Mouse (Mus musculus) liver, postnatal 0 days (tissue): Measurements from ENCODE around the gene Rps6kc1. TPM values are rescaled to one million over a fixed set of nuclear protein-coding genes. Genes with fewer than 3 reads are reported as not detected.

Experiments
- ATAC-seq: fragments of 200-750 bp; cut with Nextera tagmentation; 2 replicates; pipeline ENCODE4 v1.8.0; 2017; ENCODE audit warnings: mild to moderate bottlenecking, moderate library complexity
- DNase-seq: peaks from one replicate; pipeline ENCODE4 v3.0.0-alpha.2; 2016
- H3K27ac ChIP-seq: fragments of 300-500 bp; sonication (generic); 2 replicates; pipeline ENCODE4 v1.5.1; 2014; ENCODE audit warnings: antibody characterized with exemption, moderate library complexity, mild to moderate bottlenecking, low read depth
- H3K27me3 ChIP-seq: fragments of 300-500 bp; sonication (generic); 2 replicates; pipeline ENCODE4 v1.6.1; 2014; ENCODE audit warnings: low read length, control low read depth, mixed read lengths; ENCODE audit not compliant: insufficient read depth
- H3K36me3 ChIP-seq: fragments of 300-500 bp; sonication (generic); replicated peaks from 2 replicates; pipeline ENCODE4 v1.6.1; 2014; ENCODE audit warnings: mild to moderate bottlenecking, control low read depth, low read length, moderate library complexity, mixed read lengths; ENCODE audit not compliant: insufficient read depth
- H3K4me1 ChIP-seq: fragments of 300-500 bp; sonication (generic); 2 replicates; pipeline ENCODE4 v1.6.1; 2014; ENCODE audit warnings: antibody characterized with exemption, mild to moderate bottlenecking, control low read depth; ENCODE audit not compliant: insufficient read depth
- H3K4me2 ChIP-seq: fragments of 300-500 bp; sonication (generic); 2 replicates; pipeline ENCODE4 v1.6.1; 2014; ENCODE audit warnings: low read depth, mild to moderate bottlenecking, low read length, moderate library complexity, mixed read lengths
- H3K4me3 ChIP-seq: fragments of 300-500 bp; sonication (generic); 2 replicates; pipeline ENCODE4 v1.5.1; 2014; ENCODE audit warnings: low read depth, low read length
- H3K9ac ChIP-seq: fragments of 300-500 bp; sonication (generic); replicated peaks from 2 replicates; pipeline ENCODE4 v1.6.1; 2014; ENCODE audit warnings: mild to moderate bottlenecking, moderate library complexity
- H3K9me3 ChIP-seq: fragments of 300-500 bp; sonication (generic); 2 replicates; pipeline ENCODE4 v1.6.1; 2016; ENCODE audit warnings: mild to moderate bottlenecking, control low read depth, low read length, mixed read lengths
- CTCF ChIP-seq: sonication (generic); IDR thresholded peaks from 2 replicates; pipeline ENCODE4 v1.5.1; 2016; ENCODE audit warnings: antibody characterized with exemption, low read depth
- EP300 ChIP-seq: IDR thresholded peaks from 2 replicates; pipeline ENCODE4 v1.6.1; 2016; ENCODE audit warnings: antibody characterized with exemption, low read depth, mild to moderate bottlenecking
- WGBS: fragments of 180-500 bp; shearing (Covaris S2); extraction: QIAGEN DNeasy Blood & Tissue Kit; methylation state at CpG from one replicate; pipeline ENCODE4 v1.1.7; 2014; ENCODE audit not compliant: insufficient replicate concordance; 5-methylcytosine and 5-hydroxymethylcytosine counted together
- polyA plus RNA-seq: library from polyadenylated mRNA; unstranded; fragments of >200 nt; fragmentation: Nextera tagmentation; extraction: Ambion mirVana; gene quantifications from 2 replicates; pipeline ENCODE4 v1.2.1, GENCODE M21; 2015

Gene Rps6kc1
- polyA plus RNA-seq, 1 experiment from 2014 or later: 3.9 TPM

DNA sequence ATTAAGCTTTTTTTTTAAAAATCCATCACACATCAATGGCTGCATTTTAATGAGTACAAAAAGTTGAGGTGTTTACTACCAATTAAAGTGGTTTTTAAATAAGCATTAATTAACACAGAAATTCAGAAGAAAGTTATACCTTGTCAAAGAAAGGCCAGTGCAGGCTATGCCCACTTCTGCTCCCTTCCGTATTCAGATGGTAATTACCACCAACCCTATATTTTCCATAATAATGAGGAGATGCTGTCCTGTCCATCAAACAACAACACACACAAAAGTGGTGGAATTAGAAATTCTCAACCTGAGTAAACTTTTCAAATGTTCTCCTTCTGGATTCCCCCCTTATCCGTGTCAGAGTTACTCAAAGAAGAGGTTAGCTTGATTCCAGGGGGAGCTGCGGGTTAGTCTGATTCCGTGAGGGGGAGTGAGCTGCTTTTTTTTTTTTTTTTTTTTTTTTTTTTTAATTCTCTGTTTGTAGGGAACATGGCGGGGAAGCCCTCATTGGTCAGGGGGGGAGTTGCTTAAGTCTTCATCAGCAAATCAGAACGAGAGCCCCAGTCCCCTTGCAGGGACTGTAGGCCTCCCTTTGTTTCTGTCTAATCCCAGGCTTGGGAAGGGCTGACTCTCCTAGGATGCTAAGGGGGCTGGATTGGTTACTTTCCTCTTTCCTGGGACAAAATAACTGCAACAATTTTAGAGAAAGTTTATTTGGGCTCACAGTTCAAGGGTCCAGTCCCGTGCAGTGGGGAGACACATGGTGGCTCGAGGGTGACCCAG is 159.6 kb downstream of the Rps6kc1 start:
- no peak overlapping the region for H3K4me3 ChIP-seq
- WGBS: 72% methylated on average over 8 of the region's 8 CpGs
- no peak for TF ChIP-seq EP300
- no peak for TF ChIP-seq CTCF

DNA sequence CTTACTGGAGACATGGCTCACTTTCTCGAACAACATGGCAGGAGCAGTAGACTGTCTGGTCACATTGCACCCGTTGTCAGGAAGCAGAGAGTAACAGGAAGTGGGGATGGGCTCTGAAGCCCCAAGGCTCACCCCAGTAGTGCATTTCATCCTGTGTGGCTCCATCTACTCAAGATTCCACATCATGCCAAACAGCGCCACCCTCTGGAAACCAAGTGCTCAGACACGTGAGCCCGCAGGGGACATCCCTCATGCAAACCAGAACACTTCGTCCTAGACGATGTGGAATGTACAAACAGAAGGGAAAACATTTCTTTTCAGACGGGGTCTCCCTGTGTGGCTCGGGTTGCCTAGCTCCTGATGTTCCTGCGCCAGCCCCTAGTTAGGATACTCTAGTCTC is 162.6 kb downstream of the Rps6kc1 start:
- WGBS: 76% methylated on average over 10 of the region's 10 CpGs
- ATAC-seq (no peak), DNase-seq (no peak)
- no peaks in the 10 kb centered on the region for H3K36me3 ChIP-seq
- 0 out of 2 replicates have a peak, but pooled peaks have one; percentile 14 for TF ChIP-seq CTCF
- TF ChIP-seq EP300: no peak
- H3K27me3 ChIP-seq: no peaks in the 10 kb centered on the region
- no peak overlapping the region for H3K27ac ChIP-seq
- H3K4me1 ChIP-seq: no peaks in the 10 kb centered on the region
- H3K9ac ChIP-seq: no peak overlapping the region
- H3K4me3 ChIP-seq: no peak overlapping the region
- no peak overlapping the region for H3K4me2 ChIP-seq
- no peaks in the 10 kb centered on the region for H3K9me3 ChIP-seq

More for the DNA sequence above, 159.6 kb downstream of the Rps6kc1 start:
- H3K9me3 ChIP-seq: no peaks in the 10 kb centered on the region
- ATAC-seq (no peak), DNase-seq (no peak)
- H3K27ac ChIP-seq: no peak overlapping the region
- H3K4me2 ChIP-seq: no peak overlapping the region
- H3K9ac ChIP-seq: no peak overlapping the region
- no peaks in the 10 kb centered on the region for H3K4me1 ChIP-seq
- H3K27me3 ChIP-seq: no peaks in the 10 kb centered on the region
- H3K36me3 ChIP-seq: no peaks in the 10 kb centered on the region

DNA sequence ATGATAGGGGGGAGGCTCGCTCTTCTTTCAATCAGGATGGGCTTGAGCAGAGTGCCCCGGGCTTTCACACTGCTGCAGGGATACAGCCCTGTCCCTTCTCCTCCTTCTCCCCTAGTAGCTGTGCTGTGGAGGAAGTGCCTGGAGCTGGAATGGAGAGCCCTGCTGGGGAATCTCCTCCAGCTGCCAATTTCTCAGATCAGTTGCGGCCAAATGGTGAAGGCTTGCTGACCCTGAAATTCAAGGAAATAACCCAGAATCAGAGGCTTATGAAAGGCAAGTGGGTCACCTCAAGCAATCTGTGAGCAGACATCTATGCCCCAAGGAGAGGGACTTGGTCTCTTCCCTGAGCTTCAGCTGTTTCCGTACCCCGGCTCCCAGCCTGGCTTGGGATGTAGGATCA is 170.1 kb downstream of the Rps6kc1 start:
- Histone ChIP-seq H3K4me3 (no peak overlapping the region), H3K27me3 (no peaks in the 10 kb centered on the region), H3K9me3 (no peaks in the 10 kb centered on the region), H3K4me1 (no peaks in the 10 kb centered on the region), H3K9ac (no peak overlapping the region), H3K36me3 (no peaks in the 10 kb centered on the region), H3K4me2 (no peak overlapping the region), H3K27ac (no peak overlapping the region)
- 68% methylated on average over 5 of the region's 5 CpGs for WGBS
- DNase-seq: no peak
- TF ChIP-seq EP300: no peak
- no peak for ATAC-seq

DNA sequence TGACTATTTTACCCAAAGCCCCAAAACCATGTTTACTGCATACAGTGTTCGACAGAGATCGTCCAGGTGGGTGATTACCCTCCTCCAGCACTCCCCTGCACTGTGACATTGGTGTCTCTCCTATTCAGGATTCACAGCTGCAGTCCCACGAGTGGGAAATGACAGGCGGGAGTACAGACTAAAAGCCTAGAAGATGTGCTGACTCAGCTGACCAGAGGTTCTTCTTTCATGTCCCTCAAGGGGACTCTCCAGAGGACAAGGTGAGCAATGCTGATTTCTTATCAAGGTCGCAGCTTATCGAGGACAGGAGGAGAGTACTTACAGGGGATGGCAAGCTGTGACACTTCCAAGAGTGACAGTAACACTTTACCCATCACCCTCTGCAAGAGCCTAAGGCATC is 178.8 kb downstream of the Rps6kc1 start:
- Histone ChIP-seq H3K9ac (no peak overlapping the region), H3K9me3 (no peaks in the 10 kb centered on the region), H3K4me1 (no peaks in the 10 kb centered on the region), H3K4me3 (no peak overlapping the region), H3K27ac (no peak overlapping the region), H3K4me2 (no peak overlapping the region), H3K36me3 (no peaks in the 10 kb centered on the region), H3K27me3 (no peaks in the 10 kb centered on the region)
- TF ChIP-seq EP300 (no peak), CTCF (no peak)
- ATAC-seq (no peak), DNase-seq (no peak)
- 58% methylated on average over 6 of the region's 6 CpGs for WGBS

DNA sequence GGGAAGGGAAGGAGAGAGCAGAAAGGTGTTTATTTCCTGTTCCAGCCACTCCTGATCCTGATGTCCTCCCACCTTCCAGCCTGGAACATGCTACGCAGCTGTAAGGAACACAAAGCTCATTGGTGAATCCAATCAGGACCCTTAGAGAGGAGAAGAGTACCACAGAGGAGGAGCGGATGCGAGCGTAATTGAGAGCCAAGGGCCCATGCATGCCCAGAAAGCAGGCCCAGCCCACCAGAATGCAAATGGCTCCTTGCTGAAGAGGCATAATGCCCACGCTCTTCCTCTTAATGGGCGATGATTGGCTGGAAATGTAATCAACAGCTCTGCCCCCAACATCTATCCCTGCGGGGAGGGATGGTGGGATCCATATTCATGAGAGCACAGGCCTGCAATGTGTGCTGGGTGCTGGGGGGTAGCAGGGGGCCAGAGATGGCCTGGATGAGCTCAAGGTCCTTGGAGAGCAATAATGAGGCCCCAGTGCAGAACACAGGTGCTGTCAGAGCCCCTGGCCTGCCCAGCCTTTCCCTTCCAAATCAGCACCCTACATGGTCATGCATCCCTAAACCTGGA is 182.0 kb downstream of the Rps6kc1 start:
- Histone ChIP-seq H3K4me1 (no peaks in the 10 kb centered on the region), H3K27me3 (no peaks in the 10 kb centered on the region), H3K36me3 (no peaks in the 10 kb centered on the region), H3K9me3 (no peaks in the 10 kb centered on the region), H3K4me3 (no peak overlapping the region), H3K4me2 (no peak overlapping the region), H3K9ac (no peak overlapping the region), H3K27ac (no peak overlapping the region)
- ATAC-seq (no peak), DNase-seq (no peak)
- WGBS: 80% methylated on average over 7 of the region's 7 CpGs
- TF ChIP-seq EP300: no peak
- TF ChIP-seq CTCF: no peak

DNA sequence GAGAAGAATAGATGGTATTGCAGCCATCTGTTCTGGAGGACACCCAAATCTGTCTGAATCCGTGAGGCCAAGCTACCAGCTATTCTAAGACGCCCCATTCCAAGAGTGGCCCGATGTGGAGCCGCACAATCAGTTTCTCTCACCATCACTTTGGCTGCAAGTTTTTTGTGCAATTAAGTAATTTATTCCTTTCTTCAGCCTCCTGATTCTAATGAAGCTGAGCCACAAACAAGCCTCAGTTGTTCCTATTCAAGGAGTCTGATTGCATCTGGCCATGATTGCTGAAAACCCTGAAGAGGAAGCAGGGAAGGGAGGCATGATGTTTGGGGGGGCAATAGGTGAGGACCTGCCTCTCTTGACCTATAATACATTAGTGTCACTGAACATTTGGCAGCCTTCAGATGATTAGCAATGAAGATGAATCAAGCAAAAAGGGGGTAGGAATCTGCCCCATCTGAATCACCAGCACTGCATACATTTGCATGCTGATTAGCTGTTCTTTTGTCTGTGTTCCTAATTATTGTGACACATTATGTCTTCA is 183.4 kb downstream of the Rps6kc1 start:
- Histone ChIP-seq H3K9me3 (no peaks in the 10 kb centered on the region), H3K4me2 (no peak overlapping the region), H3K4me3 (no peak overlapping the region), H3K27ac (no peak overlapping the region), H3K36me3 (no peaks in the 10 kb centered on the region), H3K27me3 (no peaks in the 10 kb centered on the region), H3K9ac (no peak overlapping the region), H3K4me1 (no peaks in the 10 kb centered on the region)
- 86% methylated on average over 4 of the region's 4 CpGs for WGBS
- ATAC-seq: no peak
- TF ChIP-seq CTCF (no peak), EP300 (no peak)
- no peak for DNase-seq
